Mouse (Mus musculus): Measurements from ENCODE around the gene Ech1. TPM values are rescaled to one million over a fixed set of nuclear protein-coding genes. Genes with fewer than 3 reads are reported as not detected.

Ech1 gene
- 281 and 288 TPM in 2 replicates for polyA plus RNA-seq (2015; fragmentation: Nextera tagmentation; extraction: Ambion mirVana)

GRCm38 (mm10) chr7:28824941-28825685 is at the start of gene Ech1:
Ech1 (plus strand) TSS chr7:28825217.
- WGBS, result 2% methylated on average over 33 of the region's 33 CpGs
- Histone ChIP-seq H3K36me3 (ENCODE audit: control insufficient read depth, insufficient read depth) (peaks cover 32% of the 10 kb centered on the region), H3K4me1 (ENCODE audit: control insufficient read depth, insufficient read depth, low read length) (peaks cover 32% of the 10 kb centered on the region)

GRCm38 (mm10) chr7:28778825-28779224 is 46.2 kb upstream of the Ech1 start:
- 82% methylated on average over 9 of the region's 9 CpGs for WGBS
- peaks cover 7% of the 10 kb centered on the region for H3K4me1 ChIP-seq (ENCODE audit: control insufficient read depth, insufficient read depth, low read length)
- no peaks in the 10 kb centered on the region for H3K9me3 ChIP-seq (replicated peaks; ENCODE audit: control insufficient read depth, low read length)
- ATAC-seq (replicated peaks; ENCODE audit: extremely low read depth, insufficient read depth, low FRiP score), result no peak
- H3K4me2 ChIP-seq (ENCODE audit: low read depth, low read length), result no peak overlapping the region
- H3K9ac ChIP-seq (ENCODE audit: low read length), result no peak overlapping the region
- no peak overlapping the region for H3K27ac ChIP-seq (ENCODE audit: low read length)
- no peaks in the 10 kb centered on the region for H3K27me3 ChIP-seq (ENCODE audit: control insufficient read depth, insufficient read depth, low read length)
- no peak overlapping the region for H3K4me3 ChIP-seq (ENCODE audit: low read length)
- peaks cover 3% of the 10 kb centered on the region; the same call in 1 of the 2 replicates for H3K36me3 ChIP-seq (ENCODE audit: control insufficient read depth, insufficient read depth)

More at GRCm38 (mm10) chr7:28824941-28825685, at the start of gene Ech1:
- Histone ChIP-seq H3K9me3 (replicated peaks; ENCODE audit: control insufficient read depth, low read length) (no peaks in the 10 kb centered on the region), H3K27ac (ENCODE audit: low read length) (peak within 1 kb of the TSS; percentile 95), H3K4me2 (ENCODE audit: low read depth, low read length) (peak within 1 kb of the TSS; percentile 65), H3K9ac (ENCODE audit: low read length) (peak within 1 kb of the TSS; percentile 71), H3K4me3 (ENCODE audit: low read length) (peak within 1 kb of the TSS; percentile 55), H3K27me3 (ENCODE audit: control insufficient read depth, insufficient read depth, low read length) (no peaks in the 10 kb centered on the region)
- ATAC-seq (replicated peaks; ENCODE audit: extremely low read depth, insufficient read depth, low FRiP score), result peak; percentile 83

- ATAC-seq (replicated peaks; ENCODE audit: extremely low read depth, insufficient read depth, low FRiP score), result peak; percentile 69; the same call in 1 of the 2 replicates
- Histone ChIP-seq H3K4me2 (ENCODE audit: low read depth, low read length) (no peak overlapping the region), H3K36me3 (ENCODE audit: control insufficient read depth, insufficient read depth) (peaks cover 3% of the 10 kb centered on the region; the same call in 1 of the 2 replicates), H3K27me3 (ENCODE audit: control insufficient read depth, insufficient read depth, low read length) (no peaks in the 10 kb centered on the region), H3K27ac (ENCODE audit: low read length) (peak overlapping the region; percentile 76), H3K4me1 (ENCODE audit: control insufficient read depth, insufficient read depth, low read length) (peaks cover 7% of the 10 kb centered on the region), H3K9ac (ENCODE audit: low read length) (peak overlapping the region; percentile 55), H3K9me3 (replicated peaks; ENCODE audit: control insufficient read depth, low read length) (no peaks in the 10 kb centered on the region), H3K4me3 (ENCODE audit: low read length) (no peak overlapping the region)
- 44% methylated on average over 6 of the region's 6 CpGs for WGBS
Observed at GRCm38 (mm10) chr7:28780067-28780658, 44.9 kb upstream of the Ech1 start.

GRCm38 (mm10) chr7:28780857-28781256 is 44.2 kb upstream of the Ech1 start:
- no peaks in the 10 kb centered on the region for H3K27me3 ChIP-seq (ENCODE audit: control insufficient read depth, insufficient read depth, low read length)
- WGBS, result 53% methylated on average over 7 of the region's 7 CpGs

GRCm38 (mm10) chr7:28781261-28781663 is 43.8 kb upstream of the Ech1 start:
- Histone ChIP-seq H3K4me1 (ENCODE audit: control insufficient read depth, insufficient read depth, low read length) (peaks cover 7% of the 10 kb centered on the region), H3K4me2 (ENCODE audit: low read depth, low read length) (no peak overlapping the region), H3K9me3 (replicated peaks; ENCODE audit: control insufficient read depth, low read length) (no peaks in the 10 kb centered on the region), H3K27ac (ENCODE audit: low read length) (peak overlapping the region; percentile 76; the same call in 1 of the 2 replicates), H3K36me3 (ENCODE audit: control insufficient read depth, insufficient read depth) (peaks cover 5% of the 10 kb centered on the region; the same call in 1 of the 2 replicates), H3K4me3 (ENCODE audit: low read length) (no peak overlapping the region), H3K9ac (ENCODE audit: low read length) (no peak overlapping the region), H3K27me3 (ENCODE audit: control insufficient read depth, insufficient read depth, low read length) (no peaks in the 10 kb centered on the region)
- ATAC-seq (replicated peaks; ENCODE audit: extremely low read depth, insufficient read depth, low FRiP score), result 0 out of 2 replicates have a peak, but pooled peaks have one; percentile 46
- WGBS, result 87% methylated on average over 8 of the region's 8 CpGs

More at GRCm38 (mm10) chr7:28780857-28781256, 44.2 kb upstream of the Ech1 start:
- H3K27ac ChIP-seq (ENCODE audit: low read length), result peak overlapping the region; percentile 76
- ATAC-seq (replicated peaks; ENCODE audit: extremely low read depth, insufficient read depth, low FRiP score), result peak; percentile 34; the same call in 1 of the 2 replicates
- H3K4me2 ChIP-seq (ENCODE audit: low read depth, low read length), result no peak overlapping the region
- H3K36me3 ChIP-seq (ENCODE audit: control insufficient read depth, insufficient read depth), result peaks cover 5% of the 10 kb centered on the region; the same call in 1 of the 2 replicates
- H3K4me1 ChIP-seq (ENCODE audit: control insufficient read depth, insufficient read depth, low read length), result peaks cover 7% of the 10 kb centered on the region
- peak overlapping the region; percentile 17; the same call in 1 of the 2 replicates for H3K9ac ChIP-seq (ENCODE audit: low read length)
- H3K4me3 ChIP-seq (ENCODE audit: low read length), result no peak overlapping the region
- no peaks in the 10 kb centered on the region for H3K9me3 ChIP-seq (replicated peaks; ENCODE audit: control insufficient read depth, low read length)

GRCm38 (mm10) chr7:28785161-28785560 is 39.9 kb upstream of the Ech1 start:
- Histone ChIP-seq H3K4me1 (ENCODE audit: control insufficient read depth, insufficient read depth, low read length) (peaks cover 6% of the 10 kb centered on the region), H3K4me2 (ENCODE audit: low read depth, low read length) (no peak overlapping the region), H3K9ac (ENCODE audit: low read length) (no peak overlapping the region), H3K4me3 (ENCODE audit: low read length) (no peak overlapping the region), H3K36me3 (ENCODE audit: control insufficient read depth, insufficient read depth) (0 out of 2 replicates have a peak, but pooled peaks cover 2% of the 10 kb centered on the region), H3K9me3 (replicated peaks; ENCODE audit: control insufficient read depth, low read length) (no peaks in the 10 kb centered on the region), H3K27me3 (ENCODE audit: control insufficient read depth, insufficient read depth, low read length) (no peaks in the 10 kb centered on the region), H3K27ac (ENCODE audit: low read length) (no peak overlapping the region)
- no peak for ATAC-seq (replicated peaks; ENCODE audit: extremely low read depth, insufficient read depth, low FRiP score)
- WGBS, result 77% methylated on average over 5 of the region's 5 CpGs

- H3K4me3 ChIP-seq (ENCODE audit: low read length), result no peak overlapping the region
- 0 out of 2 replicates have a peak, but pooled peaks cover 2% of the 10 kb centered on the region for H3K36me3 ChIP-seq (ENCODE audit: control insufficient read depth, insufficient read depth)
- H3K27me3 ChIP-seq (ENCODE audit: control insufficient read depth, insufficient read depth, low read length), result no peaks in the 10 kb centered on the region
- no peak overlapping the region for H3K27ac ChIP-seq (ENCODE audit: low read length)
- no peak for ATAC-seq (replicated peaks; ENCODE audit: extremely low read depth, insufficient read depth, low FRiP score)
- no peak overlapping the region for H3K4me2 ChIP-seq (ENCODE audit: low read depth, low read length)
- no peaks in the 10 kb centered on the region for H3K4me1 ChIP-seq (ENCODE audit: control insufficient read depth, insufficient read depth, low read length)
- H3K9me3 ChIP-seq (replicated peaks; ENCODE audit: control insufficient read depth, low read length), result no peaks in the 10 kb centered on the region
- H3K9ac ChIP-seq (ENCODE audit: low read length), result no peak overlapping the region
- 90% methylated on average over 9 of the region's 9 CpGs for WGBS
Observed at GRCm38 (mm10) chr7:28787884-28788283, 37.1 kb upstream of the Ech1 start.

GRCm38 (mm10) chr7:28788307-28789195 is 36.5 kb upstream of the Ech1 start, which contains the start of gene Rinl:
Rinl (plus strand) TSS chr7:28788969.
- H3K4me2 ChIP-seq (ENCODE audit: low read depth, low read length), result peak within 1 kb of the TSS; percentile 26
- no peaks in the 10 kb centered on the region for H3K9me3 ChIP-seq (replicated peaks; ENCODE audit: control insufficient read depth, low read length)
- no peaks in the 10 kb centered on the region for H3K4me1 ChIP-seq (ENCODE audit: control insufficient read depth, insufficient read depth, low read length)
- no peaks in the 10 kb centered on the region for H3K27me3 ChIP-seq (ENCODE audit: control insufficient read depth, insufficient read depth, low read length)
- WGBS, result 55% methylated on average over 5 of the region's 5 CpGs
- peak within 1 kb of the TSS; percentile 41; the same call in 1 of the 2 replicates for H3K27ac ChIP-seq (ENCODE audit: low read length)
- ATAC-seq (replicated peaks; ENCODE audit: extremely low read depth, insufficient read depth, low FRiP score), result no peak
- H3K4me3 ChIP-seq (ENCODE audit: low read length), result peak within 1 kb of the TSS; percentile 25; the same call in 1 of the 2 replicates
- H3K36me3 ChIP-seq (ENCODE audit: control insufficient read depth, insufficient read depth), result 0 out of 2 replicates have a peak, but pooled peaks cover 2% of the 10 kb centered on the region
- H3K9ac ChIP-seq (ENCODE audit: low read length), result peak within 1 kb of the TSS; percentile 54; the same call in 1 of the 2 replicates

Data from heart, embryonic 16.5 days (tissue).